Mouse (Mus musculus): ENCODE results near the gene D630045J12Rik. TPM values are rescaled to one million over a fixed set of nuclear protein-coding genes. Genes with fewer than 3 reads are reported as not detected.

D630045J12Rik gene
- polyA plus RNA-seq, 1 experiment from 2014 or later: 21.0 TPM

GRCm38 (mm10) chr6:38123471-38124206 is 130.2 kb downstream of the D630045J12Rik start:
- Histone ChIP-seq H3K9me3 (no peaks in the 10 kb centered on the region), H3K4me2 (no peak overlapping the region), H3K4me3 (no peak overlapping the region), H3K9ac (no peak overlapping the region), H3K36me3 (replicated peaks) (peaks cover 20% of the 10 kb centered on the region; the same call in 1 of the 2 replicates), H3K27me3 (replicated peaks) (no peaks in the 10 kb centered on the region), H3K4me1 (no peaks in the 10 kb centered on the region), H3K27ac (no peak overlapping the region)
- 84% methylated on average over 18 of the region's 18 CpGs for WGBS
- ATAC-seq (replicated peaks): no peak

- 63% methylated on average over 6 of the region's 6 CpGs for WGBS
- Histone ChIP-seq H3K4me2 (no peak overlapping the region), H3K9me3 (no peaks in the 10 kb centered on the region), H3K27ac (no peak overlapping the region), H3K4me3 (no peak overlapping the region), H3K9ac (no peak overlapping the region), H3K36me3 (replicated peaks) (peaks cover 12% of the 10 kb centered on the region; the same call in 1 of the 2 replicates), H3K4me1 (no peaks in the 10 kb centered on the region), H3K27me3 (replicated peaks) (no peaks in the 10 kb centered on the region)
- no peak for ATAC-seq (replicated peaks)
Measured at GRCm38 (mm10) chr6:38122791-38123190, 131.0 kb downstream of the D630045J12Rik start.

GRCm38 (mm10) chr6:38121843-38122242 is 132.0 kb downstream of the D630045J12Rik start:
- WGBS: 87% methylated on average over 5 of the region's 5 CpGs

GRCm38 (mm10) chr6:38120681-38121371 is 133.0 kb downstream of the D630045J12Rik start:
- no peak overlapping the region for H3K4me3 ChIP-seq
- no peak overlapping the region for H3K9ac ChIP-seq
- WGBS: 75% methylated on average over 9 of the region's 9 CpGs
- no peaks in the 10 kb centered on the region for H3K4me1 ChIP-seq
- no peaks in the 10 kb centered on the region for H3K36me3 ChIP-seq (replicated peaks)
- ATAC-seq (replicated peaks): no peak; the same call in 1 of the 2 replicates
- no peaks in the 10 kb centered on the region for H3K27me3 ChIP-seq (replicated peaks)
- H3K9me3 ChIP-seq: no peaks in the 10 kb centered on the region
- no peak overlapping the region for H3K27ac ChIP-seq
- no peak overlapping the region for H3K4me2 ChIP-seq

More at GRCm38 (mm10) chr6:38121843-38122242, 132.0 kb downstream of the D630045J12Rik start:
- Histone ChIP-seq H3K27me3 (replicated peaks) (no peaks in the 10 kb centered on the region), H3K9me3 (no peaks in the 10 kb centered on the region), H3K4me1 (no peaks in the 10 kb centered on the region), H3K9ac (no peak overlapping the region), H3K4me3 (no peak overlapping the region), H3K27ac (no peak overlapping the region), H3K36me3 (replicated peaks) (0 out of 2 replicates have a peak, but pooled peaks cover 4% of the 10 kb centered on the region), H3K4me2 (no peak overlapping the region)
- no peak for ATAC-seq (replicated peaks)

GRCm38 (mm10) chr6:38118341-38118740 is 135.5 kb downstream of the D630045J12Rik start:
- Histone ChIP-seq H3K27ac (no peak overlapping the region), H3K9me3 (no peaks in the 10 kb centered on the region), H3K27me3 (replicated peaks) (no peaks in the 10 kb centered on the region), H3K4me1 (no peaks in the 10 kb centered on the region), H3K4me2 (no peak overlapping the region), H3K4me3 (no peak overlapping the region), H3K36me3 (replicated peaks) (no peaks in the 10 kb centered on the region), H3K9ac (no peak overlapping the region)
- ATAC-seq (replicated peaks): no peak
- WGBS: 91% methylated on average over 6 of the region's 6 CpGs

GRCm38 (mm10) chr6:38116107-38116770 is 137.6 kb downstream of the D630045J12Rik start:
- no peak overlapping the region for H3K27ac ChIP-seq
- WGBS: 80% methylated on average over 4 of the region's 4 CpGs
- no peak overlapping the region for H3K4me2 ChIP-seq
- H3K4me3 ChIP-seq: no peak overlapping the region
- no peaks in the 10 kb centered on the region for H3K27me3 ChIP-seq (replicated peaks)
- no peaks in the 10 kb centered on the region for H3K9me3 ChIP-seq
- no peaks in the 10 kb centered on the region for H3K4me1 ChIP-seq
- no peak overlapping the region for H3K9ac ChIP-seq
- H3K36me3 ChIP-seq (replicated peaks): no peaks in the 10 kb centered on the region
- ATAC-seq (replicated peaks): no peak

GRCm38 (mm10) chr6:38110859-38111258 is 142.9 kb downstream of the D630045J12Rik start:
- H3K4me1 ChIP-seq: no peaks in the 10 kb centered on the region
- H3K9ac ChIP-seq: no peak overlapping the region
- H3K36me3 ChIP-seq (replicated peaks): no peaks in the 10 kb centered on the region
- H3K4me3 ChIP-seq: no peak overlapping the region
- H3K27me3 ChIP-seq (replicated peaks): no peaks in the 10 kb centered on the region
- ATAC-seq (replicated peaks): no peak
- H3K27ac ChIP-seq: no peak overlapping the region
- no peaks in the 10 kb centered on the region for H3K9me3 ChIP-seq
- no peak overlapping the region for H3K4me2 ChIP-seq
- WGBS: 72% methylated on average over 9 of the region's 9 CpGs

- no peaks in the 10 kb centered on the region for H3K36me3 ChIP-seq (replicated peaks)
- no peak overlapping the region for H3K4me2 ChIP-seq
- no peaks in the 10 kb centered on the region for H3K9me3 ChIP-seq
- no peak for ATAC-seq (replicated peaks)
- H3K4me1 ChIP-seq: no peaks in the 10 kb centered on the region
- 25% methylated on average over 9 of the region's 9 CpGs for WGBS
- no peak overlapping the region for H3K9ac ChIP-seq
- H3K27me3 ChIP-seq (replicated peaks): no peaks in the 10 kb centered on the region
- H3K27ac ChIP-seq: no peak overlapping the region
- no peak overlapping the region for H3K4me3 ChIP-seq
Measured at GRCm38 (mm10) chr6:38109871-38110270, 143.9 kb downstream of the D630045J12Rik start.

- no peak within 1 kb of the TSS for H3K4me2 ChIP-seq
- no peaks in the 10 kb centered on the region for H3K4me1 ChIP-seq
- no peaks in the 10 kb centered on the region for H3K36me3 ChIP-seq (replicated peaks)
- H3K9me3 ChIP-seq: no peaks in the 10 kb centered on the region
- H3K27ac ChIP-seq: no peak within 1 kb of the TSS
- 26% methylated on average over 9 of the region's 9 CpGs for WGBS
- no peak within 1 kb of the TSS for H3K9ac ChIP-seq
- no peaks in the 10 kb centered on the region for H3K27me3 ChIP-seq (replicated peaks)
- no peak within 1 kb of the TSS for H3K4me3 ChIP-seq
- ATAC-seq (replicated peaks): no peak
Measured at GRCm38 (mm10) chr6:38109160-38109795, 144.5 kb downstream of the D630045J12Rik start, which contains the start of gene Tmem213. Tmem213 (plus strand) TSS chr6:38109255.

- H3K9ac ChIP-seq: no peak overlapping the region
- ATAC-seq (replicated peaks): no peak
- no peak overlapping the region for H3K4me3 ChIP-seq
- no peaks in the 10 kb centered on the region for H3K27me3 ChIP-seq (replicated peaks)
- no peaks in the 10 kb centered on the region for H3K36me3 ChIP-seq (replicated peaks)
- H3K9me3 ChIP-seq: no peaks in the 10 kb centered on the region
- H3K27ac ChIP-seq: no peak overlapping the region
- H3K4me1 ChIP-seq: no peaks in the 10 kb centered on the region
- 91% methylated on average over 5 of the region's 5 CpGs for WGBS
- no peak overlapping the region for H3K4me2 ChIP-seq
Measured at GRCm38 (mm10) chr6:38108449-38108848, 145.4 kb downstream of the D630045J12Rik start.

- H3K4me1 ChIP-seq: no peaks in the 10 kb centered on the region
- H3K4me3 ChIP-seq: no peak overlapping the region
- H3K9me3 ChIP-seq: no peaks in the 10 kb centered on the region
- H3K9ac ChIP-seq: no peak overlapping the region
- ATAC-seq (replicated peaks): no peak
- no peak overlapping the region for H3K4me2 ChIP-seq
- 88% methylated on average over 9 of the region's 9 CpGs for WGBS
- H3K36me3 ChIP-seq (replicated peaks): no peaks in the 10 kb centered on the region
- H3K27ac ChIP-seq: no peak overlapping the region
- no peaks in the 10 kb centered on the region for H3K27me3 ChIP-seq (replicated peaks)
Measured at GRCm38 (mm10) chr6:38105924-38106323, 147.9 kb downstream of the D630045J12Rik start.

GRCm38 (mm10) chr6:38103775-38104174 is 150.0 kb downstream of the D630045J12Rik start:
- H3K4me3 ChIP-seq: no peak overlapping the region
- 49% methylated on average over 6 of the region's 6 CpGs for WGBS
- H3K36me3 ChIP-seq (replicated peaks): no peaks in the 10 kb centered on the region
- ATAC-seq (replicated peaks): no peak
- H3K27ac ChIP-seq: no peak overlapping the region
- H3K9me3 ChIP-seq: no peaks in the 10 kb centered on the region
- H3K4me1 ChIP-seq: no peaks in the 10 kb centered on the region
- H3K9ac ChIP-seq: no peak overlapping the region
- H3K27me3 ChIP-seq (replicated peaks): no peaks in the 10 kb centered on the region
- H3K4me2 ChIP-seq: no peak overlapping the region

Data from midbrain, embryonic 15.5 days (tissue).